Mouse (Mus musculus) embryonic facial prominence, embryonic 15.5 days (tissue): ENCODE results near the gene Tnk1. TPM values are rescaled to one million over a fixed set of nuclear protein-coding genes. Genes with fewer than 3 reads are reported as not detected.
A peak's percentile ranks its signal among the peaks of the same experiment; 100 is the strongest.

Experiments used
- ATAC-seq: fragments of 200-750 bp; cut with Nextera tagmentation; 2 replicates; pipeline ENCODE4 v1.8.0; 2017; ENCODE audit warnings: low read depth, moderate TSS enrichment; ENCODE audit not compliant: insufficient number of reproducible peaks, low FRiP score, low TSS enrichment
- H3K27ac ChIP-seq: fragments of 300-500 bp; sonication (generic); replicated peaks from 2 replicates; pipeline ENCODE4 v1.5.1; 2015; ENCODE audit warnings: mild to moderate bottlenecking, inconsistent platforms
- H3K27me3 ChIP-seq: fragments of 300-500 bp; sonication (generic); 2 replicates; pipeline ENCODE4 v1.6.1; 2015; ENCODE audit warnings: inconsistent platforms
- H3K36me3 ChIP-seq: fragments of 300-500 bp; sonication (generic); 2 replicates; pipeline ENCODE4 v1.6.1; 2015; ENCODE audit warnings: mild to moderate bottlenecking, inconsistent platforms
- H3K4me1 ChIP-seq: fragments of 300-500 bp; sonication (generic); 2 replicates; pipeline ENCODE4 v1.6.1; 2015; ENCODE audit warnings: inconsistent platforms
- H3K4me2 ChIP-seq: fragments of 300-500 bp; sonication (generic); replicated peaks from 2 replicates; pipeline ENCODE4 v1.6.1; 2015; ENCODE audit warnings: mild to moderate bottlenecking, inconsistent platforms
- H3K4me3 ChIP-seq: fragments of 300-500 bp; sonication (generic); replicated peaks from 2 replicates; pipeline ENCODE4 v1.5.1; 2015; ENCODE audit warnings: mild to moderate bottlenecking, inconsistent platforms
- H3K9ac ChIP-seq: fragments of 300-500 bp; sonication (generic); 2 replicates; pipeline ENCODE4 v1.6.1; 2015; ENCODE audit warnings: inconsistent platforms
- H3K9me3 ChIP-seq: fragments of 300-500 bp; sonication (generic); replicated peaks from 2 replicates; pipeline ENCODE4 v1.6.1; 2016; ENCODE audit warnings: inconsistent platforms
- WGBS: fragments of 180-500 bp; shearing (Covaris S2); methylation state at CpG from one replicate; pipeline ENCODE4 v1.1.7; 2015; 5-methylcytosine and 5-hydroxymethylcytosine counted together
- polyA plus RNA-seq: library from polyadenylated mRNA; unstranded; fragments of >200 nt; fragmentation: Nextera tagmentation; extraction: Ambion mirVana; gene quantifications from 2 replicates; pipeline ENCODE4 v1.2.1, GENCODE M21; 2015

Tnk1 gene
- polyA plus RNA-seq, 1 experiment from 2014 or later = 6.9 TPM

GRCm38 (mm10) chr11:69855347-69855746 is 3.2 kb downstream of the Tnk1 start:
- Histone ChIP-seq H3K4me1 (peaks cover 23% of the 10 kb centered on the region), H3K27ac (no peak overlapping the region), H3K4me2 (0 out of 2 replicates have a peak overlapping the region, but pooled peaks have one; percentile 17), H3K27me3 (peaks cover 16% of the 10 kb centered on the region), H3K36me3 (peaks cover 24% of the 10 kb centered on the region), H3K9me3 (no peaks in the 10 kb centered on the region), H3K4me3 (no peak overlapping the region), H3K9ac (no peak overlapping the region)
- WGBS = 16% methylated on average over 16 of the region's 16 CpGs
- ATAC-seq = no peak

- Histone ChIP-seq H3K9me3 (no peaks in the 10 kb centered on the region), H3K27me3 (peaks cover 16% of the 10 kb centered on the region), H3K9ac (no peak overlapping the region), H3K36me3 (peaks cover 31% of the 10 kb centered on the region), H3K4me2 (no peak overlapping the region), H3K27ac (no peak overlapping the region), H3K4me3 (no peak overlapping the region), H3K4me1 (peaks cover 30% of the 10 kb centered on the region)
- ATAC-seq = no peak
- WGBS = 79% methylated on average over 10 of the region's 10 CpGs
Measured at GRCm38 (mm10) chr11:69854680-69855079, 3.9 kb downstream of the Tnk1 start.

- Histone ChIP-seq H3K4me3 (no peak overlapping the region), H3K9me3 (no peaks in the 10 kb centered on the region), H3K4me2 (no peak overlapping the region), H3K36me3 (peaks cover 38% of the 10 kb centered on the region), H3K9ac (no peak overlapping the region), H3K4me1 (peaks cover 36% of the 10 kb centered on the region), H3K27ac (no peak overlapping the region), H3K27me3 (peaks cover 14% of the 10 kb centered on the region)
- WGBS = 69% methylated on average over 7 of the region's 7 CpGs
- ATAC-seq = no peak
Measured at GRCm38 (mm10) chr11:69853994-69854393, 4.5 kb downstream of the Tnk1 start.

- WGBS = 61% methylated on average over 8 of the region's 8 CpGs
- Histone ChIP-seq H3K4me1 (peaks cover 52% of the 10 kb centered on the region), H3K4me3 (no peak overlapping the region), H3K36me3 (peaks cover 50% of the 10 kb centered on the region), H3K4me2 (no peak overlapping the region), H3K9ac (no peak overlapping the region), H3K27ac (no peak overlapping the region), H3K27me3 (no peaks in the 10 kb centered on the region), H3K9me3 (no peaks in the 10 kb centered on the region)
- no peak for ATAC-seq
Measured at GRCm38 (mm10) chr11:69850754-69851153, 7.8 kb downstream of the Tnk1 start.

GRCm38 (mm10) chr11:69849884-69850283 is 8.6 kb downstream of the Tnk1 start:
- H3K9ac ChIP-seq = no peak overlapping the region
- 90% methylated on average over 15 of the region's 15 CpGs for WGBS
- H3K27me3 ChIP-seq = no peaks in the 10 kb centered on the region

GRCm38 (mm10) chr11:69849128-69849527 is 9.4 kb downstream of the Tnk1 start:
- Histone ChIP-seq H3K4me2 (no peak overlapping the region), H3K27me3 (no peaks in the 10 kb centered on the region), H3K9me3 (no peaks in the 10 kb centered on the region), H3K4me1 (peaks cover 53% of the 10 kb centered on the region), H3K9ac (no peak overlapping the region), H3K27ac (no peak overlapping the region; the same call in 1 of the 2 replicates), H3K4me3 (no peak overlapping the region), H3K36me3 (peaks cover 50% of the 10 kb centered on the region)
- ATAC-seq = no peak
- 82% methylated on average over 9 of the region's 9 CpGs for WGBS

More at GRCm38 (mm10) chr11:69849884-69850283, 8.6 kb downstream of the Tnk1 start:
- ATAC-seq = no peak
- Histone ChIP-seq H3K36me3 (peaks cover 50% of the 10 kb centered on the region), H3K9me3 (no peaks in the 10 kb centered on the region), H3K4me1 (peaks cover 53% of the 10 kb centered on the region), H3K4me2 (no peak overlapping the region), H3K27ac (no peak overlapping the region), H3K4me3 (no peak overlapping the region)

GRCm38 (mm10) chr11:69848021-69848420 is 10.5 kb downstream of the Tnk1 start:
- Histone ChIP-seq H3K4me2 (peak overlapping the region; percentile 80), H3K36me3 (peaks cover 50% of the 10 kb centered on the region), H3K4me3 (peak overlapping the region; percentile 68), H3K27ac (no peak overlapping the region), H3K9ac (no peak overlapping the region), H3K27me3 (no peaks in the 10 kb centered on the region), H3K9me3 (no peaks in the 10 kb centered on the region), H3K4me1 (peaks cover 51% of the 10 kb centered on the region)
- WGBS = 94% methylated on average over 6 of the region's 6 CpGs
- no peak for ATAC-seq

GRCm38 (mm10) chr11:69846738-69847688 is 11.5 kb downstream of the Tnk1 start:
- Histone ChIP-seq H3K36me3 (peaks cover 42% of the 10 kb centered on the region), H3K4me3 (peak overlapping the region; percentile 68), H3K9ac (peak overlapping the region; percentile 69), H3K4me1 (peaks cover 49% of the 10 kb centered on the region), H3K9me3 (no peaks in the 10 kb centered on the region), H3K27me3 (no peaks in the 10 kb centered on the region), H3K27ac (peak overlapping the region; percentile 97), H3K4me2 (peak overlapping the region; percentile 80)
- WGBS = 8% methylated on average over 37 of the region's 37 CpGs
- ATAC-seq = 0 out of 2 replicates have a peak, but pooled peaks have one; percentile 17

GRCm38 (mm10) chr11:69846198-69846680 is 12.3 kb downstream of the Tnk1 start, which contains the start of gene Plscr3:
Gene Plscr3, plus strand, starts transcription at chr11:69846376.
- Histone ChIP-seq H3K4me1 (peaks cover 47% of the 10 kb centered on the region), H3K4me3 (peak within 1 kb of the TSS; percentile 68), H3K27ac (peak within 1 kb of the TSS; percentile 97), H3K27me3 (no peaks in the 10 kb centered on the region), H3K9me3 (no peaks in the 10 kb centered on the region), H3K36me3 (peaks cover 34% of the 10 kb centered on the region), H3K9ac (peak within 1 kb of the TSS; percentile 69), H3K4me2 (peak within 1 kb of the TSS; percentile 80)
- ATAC-seq = peak; percentile 93
- under 1% methylated on average over 37 of the region's 38 CpGs for WGBS

GRCm38 (mm10) chr11:69838714-69839104 is 19.8 kb downstream of the Tnk1 start:
- Histone ChIP-seq H3K27me3 (no peaks in the 10 kb centered on the region), H3K27ac (peak overlapping the region; percentile 90), H3K4me3 (peak overlapping the region; percentile 72), H3K36me3 (no peaks in the 10 kb centered on the region), H3K4me2 (peak overlapping the region; percentile 84), H3K9me3 (no peaks in the 10 kb centered on the region), H3K4me1 (peaks cover 44% of the 10 kb centered on the region), H3K9ac (peak overlapping the region; percentile 37)
- no peak for ATAC-seq
- 0% methylated on average over 7 of the region's 7 CpGs for WGBS

- peak; percentile 93 for ATAC-seq
- 0% methylated on average over 34 of the region's 34 CpGs for WGBS
- Histone ChIP-seq H3K9me3 (no peaks in the 10 kb centered on the region), H3K27ac (peak within 1 kb of the TSS; percentile 90), H3K4me3 (peak within 1 kb of the TSS; percentile 72), H3K27me3 (no peaks in the 10 kb centered on the region), H3K4me1 (peaks cover 49% of the 10 kb centered on the region), H3K9ac (peak within 1 kb of the TSS; percentile 78), H3K4me2 (peak within 1 kb of the TSS; percentile 84), H3K36me3 (peaks cover 5% of the 10 kb centered on the region)
Measured at GRCm38 (mm10) chr11:69837952-69838713, 20.4 kb downstream of the Tnk1 start, which contains the start of gene Tmem256. Gene Tmem256, plus strand, starts transcription at chr11:69838514.
